Mouse (Mus musculus): ENCODE results near the gene March6.

Gene March6

GRCm38 (mm10) chr15:31487407-31487806 lies 43.4 kb downstream of the March6 start:
- POLR2A ChIA-PET: no interaction called here

GRCm38 (mm10) chr15:31476678-31477077 lies 54.2 kb downstream of the March6 start:
- ChIA-PET CTCF (no interaction called here), POLR2A (interaction anchor here in 1 of 4 experiments (0.8 to 1.2 kb wide), 2 partner anchors 11 to 56 kb away, joined by 4 read pairs; no protein-coding TSS in a partner anchor)

More at GRCm38 (mm10) chr15:31487407-31487806, 43.4 kb downstream of the March6 start:
- CTCF ChIA-PET: no interaction called here

DNA sequence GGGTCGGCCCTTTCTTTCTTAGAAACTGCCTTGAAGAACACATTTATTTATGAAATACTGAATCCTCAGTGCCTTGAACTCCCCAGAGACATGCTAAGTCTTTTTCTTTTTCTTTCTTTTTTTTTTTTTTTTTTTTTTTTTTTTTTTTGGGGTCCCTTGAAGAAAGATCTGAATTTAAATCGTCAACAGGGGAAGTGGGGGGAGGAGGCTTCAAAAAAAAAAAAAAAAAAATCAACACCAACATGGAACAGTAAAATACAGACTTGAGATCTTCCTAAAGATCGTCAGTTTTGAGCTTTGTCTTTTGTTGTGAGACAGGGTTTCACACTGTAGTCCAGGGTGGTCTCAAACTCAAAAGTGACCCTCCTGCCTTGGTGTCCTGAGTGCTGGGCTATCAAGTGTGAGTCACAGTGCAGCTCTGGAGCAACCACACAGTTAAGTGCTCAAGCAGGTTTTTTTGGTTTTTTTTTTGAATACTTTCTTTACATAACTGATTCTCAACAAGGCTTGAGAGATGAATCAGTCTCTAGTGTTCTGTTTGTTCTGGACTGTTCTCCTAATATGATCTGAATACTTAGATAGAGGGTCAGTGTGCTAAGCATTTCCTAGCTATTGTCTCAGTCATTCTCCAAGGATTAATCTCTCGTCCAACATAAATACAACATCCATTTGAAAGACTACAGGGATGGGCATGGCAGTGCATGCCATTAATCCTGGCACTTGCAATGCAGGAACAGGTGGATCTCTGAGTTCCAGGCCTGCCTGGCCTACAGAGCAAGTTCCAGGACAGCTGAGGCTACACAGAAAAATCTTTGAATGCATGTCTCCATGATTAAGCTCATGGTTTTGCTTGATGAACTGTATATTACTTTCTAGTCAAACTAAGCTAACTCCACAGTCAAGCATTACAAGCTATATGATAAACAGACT lies 57.9 kb downstream of the March6 start:
- ChIA-PET POLR2A (interaction anchor here in 3 of 4 experiments (0.5 to 1.3 kb wide), 7 partner anchors 23 to 86 kb away, joined by 3 to 6 read pairs (median 3); no protein-coding TSS in a partner anchor), CTCF (interaction anchor here in 2 of 4 experiments (0.6 to 1.4 kb wide), 2 partner anchors 157 to 246 kb away, joined by 3 read pairs; no protein-coding TSS in a partner anchor)

GRCm38 (mm10) chr15:31471529-31471928 lies 59.3 kb downstream of the March6 start:
- POLR2A ChIA-PET: interaction anchor here in 1 of 4 experiments (0.6 to 1.2 kb wide), 4 partner anchors 11 to 130 kb away, joined by 3 to 4 read pairs (median 3); partner anchors contain the start of genes Cct5 and Fam173b

GRCm38 (mm10) chr15:31469497-31469896 lies 61.4 kb downstream of the March6 start:
- ChIA-PET POLR2A (interaction anchor here in 1 of 4 experiments (0.9 to 1.3 kb wide), 3 partner anchors 119 to 219 kb away, joined by 3 to 5 read pairs (median 4); no protein-coding TSS in a partner anchor), CTCF (no interaction called here)

More at GRCm38 (mm10) chr15:31471529-31471928, 59.3 kb downstream of the March6 start:
- CTCF ChIA-PET: no interaction called here

- CTCF ChIA-PET: no interaction called here
- POLR2A ChIA-PET: interaction anchor here in 1 of 4 experiments (1.0 to 1.3 kb wide), 2 partner anchors 119 to 123 kb away, joined by 3 to 4 read pairs; no protein-coding TSS in a partner anchor
Observed at GRCm38 (mm10) chr15:31468806-31469205, 62.0 kb downstream of the March6 start.

GRCm38 (mm10) chr15:31466749-31467148 lies 64.1 kb downstream of the March6 start:
- ChIA-PET POLR2A (interaction anchor here in 1 of 4 experiments (1.8 kb wide), 1 partner anchor 13 kb away, joined by 8 read pairs; the partner anchor contains the start of gene Ropn1l), CTCF (no interaction called here)

DNA sequence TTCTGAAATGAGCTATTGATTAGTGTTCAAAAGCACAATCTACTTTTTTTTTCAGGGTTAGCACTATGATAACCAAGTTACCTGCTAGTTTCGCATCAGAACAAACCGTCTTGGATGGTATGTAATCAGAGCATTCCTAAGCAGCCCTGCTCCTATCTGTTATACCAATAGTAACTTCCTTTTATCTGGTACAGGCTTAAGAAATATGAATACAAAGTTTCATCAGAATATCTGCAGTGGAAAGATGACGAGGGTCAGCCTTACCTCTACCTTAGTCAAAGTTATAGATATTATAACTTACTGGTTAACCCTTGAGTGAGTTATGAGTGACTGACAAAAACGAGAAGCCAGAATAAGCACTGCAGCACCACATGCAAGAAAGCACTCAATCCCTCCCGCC lies 64.6 kb downstream of the March6 start:
- ChIA-PET CTCF (no interaction called here), POLR2A (interaction anchor here in 1 of 4 experiments (1.4 to 1.8 kb wide), 2 partner anchors 12 to 17 kb away, joined by 4 to 8 read pairs; partner anchors contain the start of gene Ropn1l)

DNA sequence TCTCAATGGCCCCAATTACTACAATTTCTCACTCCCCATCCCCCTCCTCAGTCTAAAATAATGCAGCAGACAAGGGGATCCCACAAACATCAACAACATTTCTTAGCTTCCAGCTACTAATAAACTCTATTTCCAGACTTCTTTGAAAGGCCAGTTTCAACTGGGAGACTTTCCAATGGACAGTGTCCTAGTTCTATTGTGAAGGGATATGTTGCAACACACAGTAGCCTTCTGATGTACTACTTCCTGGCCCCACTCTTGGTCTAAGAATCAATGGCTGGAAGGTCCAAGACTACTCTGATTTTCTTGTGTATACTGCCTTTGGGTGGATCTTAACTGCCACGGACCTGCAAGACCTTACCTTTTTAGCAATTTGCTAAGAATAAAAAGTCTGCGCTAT lies 65.0 kb downstream of the March6 start:
- POLR2A ChIA-PET: interaction anchor here in 1 of 4 experiments (0.9 to 1.8 kb wide), 3 partner anchors 11 to 16 kb away, joined by 4 to 8 read pairs (median 4); partner anchors contain the start of gene Ropn1l
- CTCF ChIA-PET: no interaction called here

GRCm38 (mm10) chr15:31460571-31460970 lies 70.3 kb downstream of the March6 start:
- CTCF ChIA-PET: no interaction called here

DNA sequence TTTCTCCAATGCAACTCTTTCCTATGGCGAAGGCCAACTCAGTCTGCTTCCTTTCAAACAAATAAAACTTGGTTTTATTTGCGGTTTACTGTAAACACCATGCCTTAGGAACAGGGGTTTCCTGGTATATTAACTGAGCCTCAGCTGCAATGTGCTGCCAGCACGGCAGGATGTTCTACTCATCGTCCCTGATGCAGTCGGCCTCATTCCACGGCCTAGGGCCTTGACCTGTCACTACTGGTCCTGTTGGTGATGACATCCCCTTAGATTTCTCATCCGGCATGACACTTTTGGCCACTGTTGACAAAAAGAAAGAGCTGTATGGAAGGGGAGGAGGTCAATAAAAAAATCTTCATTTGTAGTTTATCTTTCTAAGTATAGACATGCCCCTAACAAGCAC lies 72.8 kb downstream of the March6 start:
- POLR2A ChIA-PET: interaction anchor here in 1 of 4 experiments (0.6 to 0.7 kb wide), 2 partner anchors 14 to 104 kb away, joined by 3 to 4 read pairs; no protein-coding TSS in a partner anchor
- CTCF ChIA-PET: no interaction called here

More at GRCm38 (mm10) chr15:31460571-31460970, 70.3 kb downstream of the March6 start:
- POLR2A ChIA-PET: no interaction called here

GRCm38 (mm10) chr15:31456381-31456780 lies 74.5 kb downstream of the March6 start:
- POLR2A ChIA-PET: no interaction called here
- CTCF ChIA-PET: no interaction called here

DNA sequence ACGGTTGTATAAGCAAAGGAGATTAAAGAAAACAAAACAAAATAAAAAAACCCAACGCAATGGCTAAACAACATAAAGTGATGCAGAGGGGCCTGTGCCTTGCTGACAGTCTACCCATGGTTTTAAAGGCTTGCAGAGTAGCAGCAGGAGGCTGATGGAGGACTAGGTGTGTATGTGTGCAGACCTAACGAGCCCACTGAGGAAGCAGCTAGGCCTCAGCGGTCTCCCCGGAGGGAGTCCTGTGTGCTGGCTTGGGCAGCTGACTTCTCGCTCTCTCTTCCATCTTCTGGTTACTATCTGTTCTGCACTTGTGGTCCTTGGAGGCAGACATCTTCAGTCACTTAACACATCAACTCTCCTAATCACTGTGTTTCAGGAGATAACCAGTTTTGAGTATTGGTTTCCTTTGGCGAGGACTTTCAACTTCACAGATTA lies 76.0 kb downstream of the March6 start:
- ChIA-PET CTCF (interaction anchor here in 1 of 4 experiments (0.5 kb wide), 1 partner anchor 107 kb away, joined by 3 read pairs; no protein-coding TSS in a partner anchor), POLR2A (interaction anchor here (0.6 to 4.0 kb wide), 14 partner anchors 8 to 147 kb away, joined by 3 to 21 read pairs (median 4); partner anchors contain the start of genes Cct5 (in 2 of the 4) and Fam173b (in 2 of the 4))

GRCm38 (mm10) chr15:31454096-31454860 lies 76.6 kb downstream of the March6 start:
- CTCF ChIA-PET: interaction anchor here in 3 of 4 experiments (0.6 to 1.2 kb wide), 3 partner anchors 9 to 167 kb away, joined by 3 read pairs; no protein-coding TSS in a partner anchor
- POLR2A ChIA-PET: interaction anchor here (0.6 to 4.0 kb wide), 31 partner anchors 9 to 1567 kb away, joined by 3 to 21 read pairs (median 4); partner anchors contain the start of genes Cct5 (in 3 of the 4), Fam173b (in 3 of the 4) and March6 (in 1 of the 4)

GRCm38 (mm10) chr15:31453098-31453916 lies 77.5 kb downstream of the March6 start, which contains the start of gene Ropn1l:
Gene Ropn1l, minus strand, starts transcription at chr15:31453737.
- POLR2A ChIA-PET: interaction anchor here in 3 of 4 experiments (0.6 to 4.0 kb wide), 30 partner anchors 10 to 326 kb away, joined by 3 to 21 read pairs (median 4); partner anchors contain the start of genes Cct5 (in 2 of the 3), Fam173b (in 2 of the 3) and March6 (in 1 of the 3)
- CTCF ChIA-PET: interaction anchor here in 3 of 4 experiments (0.6 to 1.5 kb wide), 6 partner anchors 8 to 144 kb away, joined by 3 to 8 read pairs (median 3); no protein-coding TSS in a partner anchor

DNA sequence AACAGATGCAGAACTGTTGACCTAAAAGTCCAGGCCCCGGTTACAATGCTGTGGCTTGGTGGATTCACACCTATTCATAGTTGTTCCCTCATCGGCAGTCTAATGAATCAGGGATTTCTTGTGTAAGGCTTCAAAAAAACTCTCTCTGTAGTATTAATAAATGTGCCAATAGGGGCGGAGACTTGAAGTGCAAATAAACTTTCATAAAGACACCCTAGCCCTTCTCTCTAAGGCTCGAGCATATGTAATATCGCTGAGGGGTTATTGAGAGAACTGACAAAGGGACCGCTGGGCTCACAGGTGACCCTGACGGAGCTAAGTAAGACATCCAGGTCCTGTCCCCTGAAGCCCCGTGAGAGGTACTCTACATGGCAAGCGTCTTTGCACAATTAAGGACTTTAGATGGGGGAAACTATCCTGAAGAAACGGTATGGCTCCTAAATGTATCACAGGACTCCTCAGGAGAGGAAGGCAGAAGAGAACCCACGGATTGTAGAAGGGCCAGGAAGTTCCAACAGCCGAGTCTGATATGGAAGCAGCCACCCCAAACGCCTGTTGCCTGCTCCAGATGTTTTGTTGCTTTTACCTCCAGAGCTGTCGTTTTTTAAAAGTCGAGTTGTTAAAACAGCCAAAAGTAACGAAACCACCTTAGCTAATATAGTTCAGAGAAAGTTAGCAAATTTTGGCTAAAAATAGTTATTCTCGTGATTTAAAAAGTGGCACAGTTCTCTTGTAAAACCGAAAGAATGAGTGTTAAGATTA lies 78.3 kb downstream of the March6 start:
- POLR2A ChIA-PET: interaction anchor here in 3 of 4 experiments (0.6 to 4.0 kb wide), 21 partner anchors 11 to 183 kb away, joined by 3 to 21 read pairs (median 4); partner anchors contain the start of genes Cct5 (in 2 of the 3) and Fam173b (in 2 of the 3)
- CTCF ChIA-PET: interaction anchor here in 2 of 4 experiments (0.6 to 1.5 kb wide), 3 partner anchors 10 to 155 kb away, joined by 3 to 9 read pairs (median 8); no protein-coding TSS in a partner anchor
